Mouse (Mus musculus): Measurements from ENCODE around the gene Dcaf5. TPM values are rescaled to one million over a fixed set of nuclear protein-coding genes. Genes with fewer than 3 reads are reported as not detected.

The Dcaf5 gene
- polyA plus RNA-seq, 1 experiment from 2014 or later = 12.5 TPM

- 9% methylated on average over 9 of the region's 10 CpGs for WGBS
- peak overlapping the region; percentile 88 for H3K9ac ChIP-seq (ENCODE audit: low read length)
- no peaks in the 10 kb centered on the region for H3K9me3 ChIP-seq (ENCODE audit: control insufficient read depth, low read length)
- ATAC-seq (replicated peaks; ENCODE audit: low FRiP score) = no peak
- peak overlapping the region; percentile 69 for H3K4me2 ChIP-seq (ENCODE audit: low read depth, low read length, severe bottlenecking)
- no peaks in the 10 kb centered on the region for H3K27me3 ChIP-seq (ENCODE audit: control insufficient read depth, insufficient read depth, low read length)
- peak overlapping the region; percentile 94 for H3K27ac ChIP-seq (ENCODE audit: low read depth, low read length)
- no peaks in the 10 kb centered on the region for H3K36me3 ChIP-seq (ENCODE audit: control insufficient read depth, insufficient read depth, low read length)
- DNase-seq (ENCODE audit: low spot score) = no peak
- peak overlapping the region; percentile 91 for H3K4me3 ChIP-seq (ENCODE audit: low read depth, low read length)
- peaks cover 3% of the 10 kb centered on the region; the same call in 1 of the 2 replicates for H3K4me1 ChIP-seq (replicated peaks; ENCODE audit: control insufficient read depth, insufficient read depth, low read length)
These were observed 1.8 kb downstream of the Dcaf5 start for GRCm38 (mm10) chr12:80434601-80434960.

GRCm38 (mm10) chr12:80433266-80433665, 3.1 kb downstream of the Dcaf5 start:
- no peaks in the 10 kb centered on the region for H3K36me3 ChIP-seq (ENCODE audit: control insufficient read depth, insufficient read depth, low read length)
- 78% methylated on average over 4 of the region's 4 CpGs for WGBS

GRCm38 (mm10) chr12:80427683-80428082, 8.7 kb downstream of the Dcaf5 start:
- Histone ChIP-seq H3K4me2 (ENCODE audit: low read depth, low read length, severe bottlenecking) (no peak overlapping the region), H3K9ac (ENCODE audit: low read length) (no peak overlapping the region), H3K27ac (ENCODE audit: low read depth, low read length) (no peak overlapping the region), H3K27me3 (ENCODE audit: control insufficient read depth, insufficient read depth, low read length) (no peaks in the 10 kb centered on the region), H3K4me1 (replicated peaks; ENCODE audit: control insufficient read depth, insufficient read depth, low read length) (no peaks in the 10 kb centered on the region), H3K36me3 (ENCODE audit: control insufficient read depth, insufficient read depth, low read length) (no peaks in the 10 kb centered on the region; the same call in 1 of the 2 replicates), H3K9me3 (ENCODE audit: control insufficient read depth, low read length) (no peaks in the 10 kb centered on the region), H3K4me3 (ENCODE audit: low read depth, low read length) (no peak overlapping the region)
- no peak for ATAC-seq (replicated peaks; ENCODE audit: low FRiP score)
- whole genome bisulfite sequencing = 84% methylated on average over 3 of the region's 3 CpGs
- DNase-seq (ENCODE audit: low spot score) = no peak

More at GRCm38 (mm10) chr12:80433266-80433665, 3.1 kb downstream of the Dcaf5 start:
- no peak overlapping the region for H3K27ac ChIP-seq (ENCODE audit: low read depth, low read length)
- ATAC-seq (replicated peaks; ENCODE audit: low FRiP score) = no peak
- H3K27me3 ChIP-seq (ENCODE audit: control insufficient read depth, insufficient read depth, low read length) = no peaks in the 10 kb centered on the region
- H3K4me3 ChIP-seq (ENCODE audit: low read depth, low read length) = no peak overlapping the region
- no peak overlapping the region for H3K9ac ChIP-seq (ENCODE audit: low read length)
- no peaks in the 10 kb centered on the region for H3K9me3 ChIP-seq (ENCODE audit: control insufficient read depth, low read length)
- H3K4me2 ChIP-seq (ENCODE audit: low read depth, low read length, severe bottlenecking) = no peak overlapping the region
- DNase-seq (ENCODE audit: low spot score) = no peak
- peaks cover 3% of the 10 kb centered on the region; the same call in 1 of the 2 replicates for H3K4me1 ChIP-seq (replicated peaks; ENCODE audit: control insufficient read depth, insufficient read depth, low read length)

GRCm38 (mm10) chr12:80415100-80415499, 21.3 kb downstream of the Dcaf5 start:
- H3K27me3 ChIP-seq (ENCODE audit: control insufficient read depth, insufficient read depth, low read length) = no peaks in the 10 kb centered on the region
- DNase-seq (ENCODE audit: low spot score) (no peak), ATAC-seq (replicated peaks; ENCODE audit: low FRiP score) (no peak)
- H3K4me2 ChIP-seq (ENCODE audit: low read depth, low read length, severe bottlenecking) = no peak overlapping the region
- 95% methylated on average over 2 of the region's 2 CpGs for whole genome bisulfite sequencing
- no peak overlapping the region for H3K27ac ChIP-seq (ENCODE audit: low read depth, low read length)
- H3K36me3 ChIP-seq (ENCODE audit: control insufficient read depth, insufficient read depth, low read length) = no peaks in the 10 kb centered on the region
- H3K4me3 ChIP-seq (ENCODE audit: low read depth, low read length) = no peak overlapping the region
- H3K4me1 ChIP-seq (replicated peaks; ENCODE audit: control insufficient read depth, insufficient read depth, low read length) = no peaks in the 10 kb centered on the region
- H3K9ac ChIP-seq (ENCODE audit: low read length) = no peak overlapping the region
- no peaks in the 10 kb centered on the region; the same call in 1 of the 2 replicates for H3K9me3 ChIP-seq (ENCODE audit: control insufficient read depth, low read length)

- no peak for ATAC-seq (replicated peaks; ENCODE audit: low FRiP score)
- H3K9ac ChIP-seq (ENCODE audit: low read length) = no peak overlapping the region
- no peak overlapping the region for H3K4me2 ChIP-seq (ENCODE audit: low read depth, low read length, severe bottlenecking)
- H3K27me3 ChIP-seq (ENCODE audit: control insufficient read depth, insufficient read depth, low read length) = no peaks in the 10 kb centered on the region
- H3K36me3 ChIP-seq (ENCODE audit: control insufficient read depth, insufficient read depth, low read length) = no peaks in the 10 kb centered on the region
- DNase-seq (ENCODE audit: low spot score) = no peak
- no peak overlapping the region for H3K27ac ChIP-seq (ENCODE audit: low read depth, low read length)
- no peaks in the 10 kb centered on the region; the same call in 1 of the 2 replicates for H3K9me3 ChIP-seq (ENCODE audit: control insufficient read depth, low read length)
- no peaks in the 10 kb centered on the region for H3K4me1 ChIP-seq (replicated peaks; ENCODE audit: control insufficient read depth, insufficient read depth, low read length)
- WGBS = 92% methylated on average over 8 of the region's 8 CpGs
- no peak overlapping the region for H3K4me3 ChIP-seq (ENCODE audit: low read depth, low read length)
These were observed 25.5 kb downstream of the Dcaf5 start for GRCm38 (mm10) chr12:80410855-80411254.

- no peak overlapping the region for H3K4me3 ChIP-seq (ENCODE audit: low read depth, low read length)
- no peaks in the 10 kb centered on the region for H3K36me3 ChIP-seq (ENCODE audit: control insufficient read depth, insufficient read depth, low read length)
- no peak overlapping the region for H3K27ac ChIP-seq (ENCODE audit: low read depth, low read length)
- no peak overlapping the region for H3K4me2 ChIP-seq (ENCODE audit: low read depth, low read length, severe bottlenecking)
- H3K4me1 ChIP-seq (replicated peaks; ENCODE audit: control insufficient read depth, insufficient read depth, low read length) = no peaks in the 10 kb centered on the region
- H3K27me3 ChIP-seq (ENCODE audit: control insufficient read depth, insufficient read depth, low read length) = no peaks in the 10 kb centered on the region
- 49% methylated on average over 3 of the region's 3 CpGs for WGBS
- H3K9me3 ChIP-seq (ENCODE audit: control insufficient read depth, low read length) = no peaks in the 10 kb centered on the region
- no peak overlapping the region for H3K9ac ChIP-seq (ENCODE audit: low read length)
- ATAC-seq (replicated peaks; ENCODE audit: low FRiP score) = no peak
- DNase-seq (ENCODE audit: low spot score) = peak; percentile 68
These were observed 28.6 kb downstream of the Dcaf5 start for GRCm38 (mm10) chr12:80407824-80408223.

- H3K9me3 ChIP-seq (ENCODE audit: control insufficient read depth, low read length) = no peaks in the 10 kb centered on the region
- H3K9ac ChIP-seq (ENCODE audit: low read length) = no peak overlapping the region
- ATAC-seq (replicated peaks; ENCODE audit: low FRiP score) = no peak
- H3K4me2 ChIP-seq (ENCODE audit: low read depth, low read length, severe bottlenecking) = no peak overlapping the region
- no peak overlapping the region for H3K4me3 ChIP-seq (ENCODE audit: low read depth, low read length)
- no peaks in the 10 kb centered on the region for H3K36me3 ChIP-seq (ENCODE audit: control insufficient read depth, insufficient read depth, low read length)
- DNase-seq (ENCODE audit: low spot score) = peak; percentile 70
- H3K27ac ChIP-seq (ENCODE audit: low read depth, low read length) = no peak overlapping the region
- 39% methylated on average over 3 of the region's 3 CpGs for WGBS
- no peaks in the 10 kb centered on the region for H3K27me3 ChIP-seq (ENCODE audit: control insufficient read depth, insufficient read depth, low read length)
- no peaks in the 10 kb centered on the region for H3K4me1 ChIP-seq (replicated peaks; ENCODE audit: control insufficient read depth, insufficient read depth, low read length)
These were observed 29.8 kb downstream of the Dcaf5 start for GRCm38 (mm10) chr12:80406650-80407049.

GRCm38 (mm10) chr12:80404139-80404538, 32.3 kb downstream of the Dcaf5 start:
- no peak for ATAC-seq (replicated peaks; ENCODE audit: low FRiP score)
- no peaks in the 10 kb centered on the region for H3K9me3 ChIP-seq (ENCODE audit: control insufficient read depth, low read length)

GRCm38 (mm10) chr12:80399147-80399546, 37.3 kb downstream of the Dcaf5 start:
- Histone ChIP-seq H3K4me3 (ENCODE audit: low read depth, low read length) (no peak overlapping the region), H3K4me1 (replicated peaks; ENCODE audit: control insufficient read depth, insufficient read depth, low read length) (no peaks in the 10 kb centered on the region), H3K27me3 (ENCODE audit: control insufficient read depth, insufficient read depth, low read length) (no peaks in the 10 kb centered on the region), H3K9me3 (ENCODE audit: control insufficient read depth, low read length) (no peaks in the 10 kb centered on the region), H3K9ac (ENCODE audit: low read length) (no peak overlapping the region), H3K4me2 (ENCODE audit: low read depth, low read length, severe bottlenecking) (no peak overlapping the region), H3K27ac (ENCODE audit: low read depth, low read length) (no peak overlapping the region), H3K36me3 (ENCODE audit: control insufficient read depth, insufficient read depth, low read length) (peaks cover 3% of the 10 kb centered on the region)
- no peak for ATAC-seq (replicated peaks; ENCODE audit: low FRiP score)
- no peak for DNase-seq (ENCODE audit: low spot score)
- 94% methylated on average over 2 of the region's 2 CpGs for WGBS

More at GRCm38 (mm10) chr12:80404139-80404538, 32.3 kb downstream of the Dcaf5 start:
- WGBS = 93% methylated on average over 6 of the region's 6 CpGs
- no peaks in the 10 kb centered on the region for H3K4me1 ChIP-seq (replicated peaks; ENCODE audit: control insufficient read depth, insufficient read depth, low read length)
- no peak overlapping the region for H3K4me3 ChIP-seq (ENCODE audit: low read depth, low read length)
- H3K36me3 ChIP-seq (ENCODE audit: control insufficient read depth, insufficient read depth, low read length) = no peaks in the 10 kb centered on the region
- DNase-seq (ENCODE audit: low spot score) = no peak
- H3K27me3 ChIP-seq (ENCODE audit: control insufficient read depth, insufficient read depth, low read length) = no peaks in the 10 kb centered on the region
- no peak overlapping the region for H3K4me2 ChIP-seq (ENCODE audit: low read depth, low read length, severe bottlenecking)
- no peak overlapping the region for H3K9ac ChIP-seq (ENCODE audit: low read length)
- no peak overlapping the region for H3K27ac ChIP-seq (ENCODE audit: low read depth, low read length)

Measured in forebrain, embryonic 11.5 days (tissue).